In genomic region chr5:66576299-66576698, GRCm38 (mm10) we compare ENCODE assay signal across 14 mouse cellular contexts. TPM values are rescaled to one million over a fixed set of nuclear protein-coding genes. Genes with fewer than 3 reads are reported as not detected.
DNase-seq lines count a peak whose midpoint lies in the region; ATAC-seq lines count a peak whose summit lies in the region.
"Had no signal": no experiment of that assay in that cellular context is flagged by ENCODE, and none has a peak within 500 bp of the region (broad histone marks: within the 10 kb centered on the region; RNA-seq: fewer than 3 reads in every experiment).

No protein-coding gene starts in this region.

- H3K9me3 ChIP-seq in forebrain, embryonic 11.5 days (ENCODE audit: control insufficient read depth, low read length), result no peaks in the 10 kb centered on the region
- no peaks in the 10 kb centered on the region for H3K9me3 ChIP-seq in forebrain, embryonic 10.5 days
- no peaks in the 10 kb centered on the region for H3K9me3 ChIP-seq in midbrain, embryonic 13.5 days
- H3K9me3 ChIP-seq in midbrain, embryonic 14.5 days (ENCODE audit: control insufficient read depth, low read length), result no peaks in the 10 kb centered on the region
- H3K9me3 ChIP-seq in hindbrain, embryonic 14.5 days (ENCODE audit: control insufficient read depth, low read length), result no peaks in the 10 kb centered on the region
- H3K9me3 ChIP-seq: embryonic facial prominence, embryonic 15.5 days had no signal

- DNase-seq in forebrain, embryonic 11.5 days (ENCODE audit: low spot score), result peak; percentile 52
- DNase-seq in forebrain, embryonic 10.5 days (ENCODE audit: extremely low spot score, low spot score), result no peak
- no peak for DNase-seq in midbrain, embryonic 14.5 days
- no peak for DNase-seq in hindbrain, embryonic 14.5 days (ENCODE audit: low spot score)
- peak; percentile 43 for DNase-seq in right cerebral cortex, postnatal 25 days
- DNase-seq in spleen, adult 12 weeks (ENCODE audit: low spot score), result no peak
- DNase-seq in embryo, embryonic 10 days (ENCODE audit: low spot score), result no peak
- DNase-seq: gastrocnemius, postnatal 14 days; liver had no signal

- no peak overlapping the region for H3K4me3 ChIP-seq in forebrain, embryonic 11.5 days (ENCODE audit: low read depth, low read length)
- no peak overlapping the region for H3K4me3 ChIP-seq in forebrain, embryonic 10.5 days
- no peak overlapping the region for H3K4me3 ChIP-seq in midbrain, embryonic 13.5 days (replicated peaks)
- no peak overlapping the region for H3K4me3 ChIP-seq in midbrain, embryonic 14.5 days (replicated peaks; ENCODE audit: low read depth, low read length)
- no peak overlapping the region for H3K4me3 ChIP-seq in hindbrain, embryonic 14.5 days (replicated peaks; ENCODE audit: low read length)
- H3K4me3 ChIP-seq: embryonic facial prominence, embryonic 15.5 days had no signal

- H3K9ac ChIP-seq in forebrain, embryonic 11.5 days (ENCODE audit: low read length), result no peak overlapping the region
- H3K9ac ChIP-seq in midbrain, embryonic 13.5 days (replicated peaks), result no peak overlapping the region
- no peak overlapping the region for H3K9ac ChIP-seq in midbrain, embryonic 14.5 days (replicated peaks; ENCODE audit: low read length)
- H3K9ac ChIP-seq in hindbrain, embryonic 14.5 days, result no peak overlapping the region
- H3K9ac ChIP-seq: embryonic facial prominence, embryonic 15.5 days had no signal

- H3K36me3 ChIP-seq in forebrain, embryonic 11.5 days (ENCODE audit: control insufficient read depth, insufficient read depth, low read length), result no peaks in the 10 kb centered on the region
- H3K36me3 ChIP-seq in forebrain, embryonic 10.5 days (replicated peaks), result no peaks in the 10 kb centered on the region
- no peaks in the 10 kb centered on the region for H3K36me3 ChIP-seq in midbrain, embryonic 13.5 days
- no peaks in the 10 kb centered on the region for H3K36me3 ChIP-seq in midbrain, embryonic 14.5 days (ENCODE audit: control insufficient read depth, insufficient read depth, low read length)
- H3K36me3 ChIP-seq in hindbrain, embryonic 14.5 days (replicated peaks; ENCODE audit: control insufficient read depth, insufficient read depth), result no peaks in the 10 kb centered on the region
- H3K36me3 ChIP-seq: embryonic facial prominence, embryonic 15.5 days; G1E had no signal

- ATAC-seq in forebrain, embryonic 11.5 days (replicated peaks; ENCODE audit: low FRiP score), result no peak
- ATAC-seq in midbrain, embryonic 13.5 days, result peak; percentile 60
- ATAC-seq in midbrain, embryonic 14.5 days (ENCODE audit: low FRiP score, low TSS enrichment), result no peak; the same call in 1 of the 2 replicates
- peak; percentile 55; the same call in 1 of the 2 replicates for ATAC-seq in hindbrain, embryonic 14.5 days (ENCODE audit: low FRiP score)
- ATAC-seq: activated CD4-positive, CD25-positive, alpha-beta regulatory T cell, adult 4 months; lung, postnatal 0 days had no signal

- WGBS in forebrain, embryonic 11.5 days, result 77% methylated on average over 9 of the region's 9 CpGs
- 77% methylated on average over 9 of the region's 9 CpGs for WGBS in forebrain, embryonic 10.5 days
- 77% methylated on average over 9 of the region's 9 CpGs for WGBS in midbrain, embryonic 13.5 days
- 65% methylated on average over 9 of the region's 9 CpGs for WGBS in midbrain, embryonic 14.5 days
- 62% methylated on average over 9 of the region's 9 CpGs for WGBS in hindbrain, embryonic 14.5 days

- H3K27me3 ChIP-seq in forebrain, embryonic 11.5 days (ENCODE audit: control insufficient read depth, insufficient read depth, low read length), result no peaks in the 10 kb centered on the region
- H3K27me3 ChIP-seq in forebrain, embryonic 10.5 days (ENCODE audit: poor library complexity, severe bottlenecking), result no peaks in the 10 kb centered on the region
- no peaks in the 10 kb centered on the region for H3K27me3 ChIP-seq in midbrain, embryonic 13.5 days
- H3K27me3 ChIP-seq in midbrain, embryonic 14.5 days (ENCODE audit: control insufficient read depth, insufficient read depth, low read length), result no peaks in the 10 kb centered on the region
- H3K27me3 ChIP-seq in hindbrain, embryonic 14.5 days (ENCODE audit: control insufficient read depth, insufficient read depth, low read length), result no peaks in the 10 kb centered on the region
- H3K27me3 ChIP-seq: embryonic facial prominence, embryonic 15.5 days had no signal

- H3K27ac ChIP-seq in forebrain, embryonic 11.5 days (ENCODE audit: low read depth, low read length), result no peak overlapping the region
- H3K27ac ChIP-seq in forebrain, embryonic 10.5 days, result no peak overlapping the region
- no peak overlapping the region for H3K27ac ChIP-seq in midbrain, embryonic 13.5 days
- H3K27ac ChIP-seq in midbrain, embryonic 14.5 days (replicated peaks; ENCODE audit: low read depth, low read length), result no peak overlapping the region
- H3K27ac ChIP-seq in hindbrain, embryonic 14.5 days, result no peak overlapping the region
- H3K27ac ChIP-seq: embryonic facial prominence, embryonic 15.5 days had no signal

- H3K4me1 ChIP-seq in forebrain, embryonic 11.5 days (replicated peaks; ENCODE audit: control insufficient read depth, insufficient read depth, low read length), result peaks cover 2% of the 10 kb centered on the region; the same call in 1 of the 2 replicates
- H3K4me1 ChIP-seq in forebrain, embryonic 10.5 days, result peaks cover 35% of the 10 kb centered on the region
- peaks cover 18% of the 10 kb centered on the region for H3K4me1 ChIP-seq in midbrain, embryonic 13.5 days (replicated peaks)
- 0 out of 2 replicates have a peak, but pooled peaks cover 8% of the 10 kb centered on the region for H3K4me1 ChIP-seq in midbrain, embryonic 14.5 days (ENCODE audit: control insufficient read depth, insufficient read depth, low read length)
- H3K4me1 ChIP-seq in hindbrain, embryonic 14.5 days (replicated peaks; ENCODE audit: control insufficient read depth, insufficient read depth, low read length), result peaks cover 14% of the 10 kb centered on the region

- no peak overlapping the region for H3K4me2 ChIP-seq in forebrain, embryonic 11.5 days (ENCODE audit: low read depth, low read length, severe bottlenecking)
- H3K4me2 ChIP-seq in midbrain, embryonic 13.5 days (replicated peaks), result no peak overlapping the region
- H3K4me2 ChIP-seq in midbrain, embryonic 14.5 days (ENCODE audit: low read length), result no peak overlapping the region
- no peak overlapping the region for H3K4me2 ChIP-seq in hindbrain, embryonic 14.5 days (replicated peaks)
- H3K4me2 ChIP-seq: embryonic facial prominence, embryonic 15.5 days had no signal

RNA-seq across cellular contexts. Expression of gene Apbb2, which starts 42.3 kb away (rescaled TPM):
- polyA plus RNA-seq in forebrain, embryonic 11.5 days (2014; fragmentation: Nextera tagmentation; extraction: Ambion mirVana), result 35.1 and 35.3 TPM in 2 replicates
- 22.9 and 28.2 TPM in 2 replicates for polyA plus RNA-seq in forebrain, embryonic 10.5 days (2016; fragmentation: Nextera tagmentation; extraction: Ambion mirVana)
- polyA plus RNA-seq in midbrain, embryonic 13.5 days (2015; fragmentation: Nextera tagmentation; extraction: Ambion mirVana), result 93.4 and 94.6 TPM in 2 replicates
- 99.9 and 116 TPM in 2 replicates for polyA plus RNA-seq in midbrain, embryonic 14.5 days (2014; fragmentation: Nextera tagmentation; extraction: Ambion mirVana)
- polyA plus RNA-seq in hindbrain, embryonic 14.5 days (2014; fragmentation: Nextera tagmentation; extraction: Ambion mirVana), result 113 and 123 TPM in 2 replicates
- polyA plus RNA-seq: G1E had no signal

Comparison
In these comparisons a context has a peak if more than half of its experiments do, and no peak if none do; other contexts are left out.
1. ATAC-seq: peak in midbrain, embryonic 13.5 days (single experiment) and hindbrain, embryonic 14.5 days (single experiment); none in forebrain, embryonic 11.5 days (single experiment) and midbrain, embryonic 14.5 days (single experiment).
2. DNase-seq: peak in forebrain, embryonic 11.5 days (single experiment) and right cerebral cortex, postnatal 25 days (single experiment); none in forebrain, embryonic 10.5 days (single experiment), midbrain, embryonic 14.5 days (single experiment), hindbrain, embryonic 14.5 days (single experiment), spleen, adult 12 weeks (single experiment) and embryo, embryonic 10 days (single experiment).